Mouse (Mus musculus): ENCODE measurements around the gene Enox1. TPM values are rescaled to one million over a fixed set of nuclear protein-coding genes. Genes with fewer than 3 reads are reported as not detected.

The Enox1 gene
- polyA plus RNA-seq, 1 experiment from 2014 or later: 33.5 TPM

DNA sequence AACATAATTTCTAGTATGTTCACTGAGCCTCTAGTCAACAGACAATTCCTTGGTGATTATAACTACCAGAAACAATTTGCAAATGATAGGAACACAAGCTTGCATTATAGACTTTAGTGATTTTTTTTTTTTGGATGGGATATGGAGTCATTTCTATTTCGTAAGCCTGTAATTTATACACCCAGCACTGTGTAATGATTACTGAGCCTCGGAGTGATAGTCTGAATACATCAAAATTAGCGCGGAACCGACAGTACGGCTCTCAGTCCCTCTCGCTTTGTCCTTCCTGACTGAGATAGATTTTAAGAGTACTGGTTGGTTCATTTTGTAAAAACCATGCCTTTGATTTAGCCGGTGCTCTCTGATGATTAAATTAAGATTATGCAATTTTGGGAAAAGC, 322.1 kb downstream of the Enox1 start:
- no peak for ATAC-seq (ENCODE audit: low FRiP score)

DNA sequence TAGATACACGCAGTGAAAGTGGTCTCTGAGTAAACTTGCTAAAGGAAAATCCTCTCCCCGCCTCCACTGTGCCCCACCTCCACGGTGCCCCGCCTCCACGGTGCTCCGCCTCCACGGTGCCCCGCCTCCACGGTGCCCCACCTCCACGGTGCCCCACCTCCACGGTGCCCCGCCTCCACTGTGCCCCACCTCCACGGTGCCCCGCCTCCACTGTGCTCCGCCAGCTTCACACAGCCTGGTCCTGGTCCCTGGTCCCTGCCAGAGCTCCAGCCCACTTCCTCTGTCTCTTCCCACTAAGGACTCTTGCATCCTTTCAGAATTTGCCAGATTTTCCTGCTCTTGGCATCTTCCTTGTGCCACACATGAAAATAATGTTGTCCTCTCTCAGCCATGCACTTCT, 326.5 kb downstream of the Enox1 start:
- WGBS: 47% methylated on average over 15 of the region's 15 CpGs
- Histone ChIP-seq H3K4me3 (replicated peaks) (no peak overlapping the region), H3K36me3 (replicated peaks) (no peaks in the 10 kb centered on the region), H3K27me3 (no peaks in the 10 kb centered on the region), H3K9ac (no peak overlapping the region), H3K9me3 (no peaks in the 10 kb centered on the region), H3K27ac (no peak overlapping the region), H3K4me1 (peaks cover 14% of the 10 kb centered on the region; the same call in 1 of the 2 replicates), H3K4me2 (no peak overlapping the region)
- ATAC-seq (ENCODE audit: low FRiP score): no peak

More for the DNA sequence above, 322.1 kb downstream of the Enox1 start:
- H3K27me3 ChIP-seq: no peaks in the 10 kb centered on the region
- 85% methylated on average over 8 of the region's 8 CpGs for whole genome bisulfite sequencing
- 0 out of 2 replicates have a peak, but pooled peaks cover under 1% of the 10 kb centered on the region for H3K4me1 ChIP-seq
- no peak overlapping the region for H3K27ac ChIP-seq
- no peaks in the 10 kb centered on the region for H3K36me3 ChIP-seq (replicated peaks)
- H3K9ac ChIP-seq: no peak overlapping the region
- H3K4me3 ChIP-seq (replicated peaks): no peak overlapping the region
- no peak overlapping the region for H3K4me2 ChIP-seq
- H3K9me3 ChIP-seq: no peaks in the 10 kb centered on the region

DNA sequence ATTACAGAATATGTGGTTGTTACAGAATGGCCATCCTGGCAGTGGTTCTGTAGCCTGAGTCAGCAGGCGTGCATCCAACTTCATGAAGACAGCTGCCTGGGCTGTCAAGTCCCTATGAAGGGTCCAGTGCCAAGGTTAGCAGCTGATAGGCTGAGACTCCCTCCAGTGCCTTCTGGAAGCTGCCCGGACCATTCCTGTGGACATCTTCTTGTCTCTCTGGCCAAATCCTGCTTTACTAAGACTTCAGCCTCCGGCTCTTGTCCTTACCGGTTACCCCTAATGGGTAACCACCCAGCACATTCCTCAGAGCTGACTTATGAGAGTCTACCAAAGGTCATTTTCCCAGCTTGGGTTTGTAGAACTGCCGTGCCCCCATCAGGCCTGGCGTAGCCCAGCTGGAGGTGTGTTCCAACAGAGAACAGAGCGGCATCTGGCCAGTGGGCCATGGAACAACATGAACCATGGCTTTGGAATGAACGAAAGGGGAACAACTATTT, 328.4 kb downstream of the Enox1 start:
- WGBS: 89% methylated on average over 8 of the region's 8 CpGs
- Histone ChIP-seq H3K9me3 (no peaks in the 10 kb centered on the region), H3K4me3 (replicated peaks) (no peak overlapping the region), H3K27me3 (no peaks in the 10 kb centered on the region), H3K4me2 (no peak overlapping the region), H3K4me1 (peaks cover 14% of the 10 kb centered on the region; the same call in 1 of the 2 replicates), H3K9ac (no peak overlapping the region), H3K36me3 (replicated peaks) (no peaks in the 10 kb centered on the region; the same call in 1 of the 2 replicates), H3K27ac (no peak overlapping the region)
- no peak for ATAC-seq (ENCODE audit: low FRiP score)

DNA sequence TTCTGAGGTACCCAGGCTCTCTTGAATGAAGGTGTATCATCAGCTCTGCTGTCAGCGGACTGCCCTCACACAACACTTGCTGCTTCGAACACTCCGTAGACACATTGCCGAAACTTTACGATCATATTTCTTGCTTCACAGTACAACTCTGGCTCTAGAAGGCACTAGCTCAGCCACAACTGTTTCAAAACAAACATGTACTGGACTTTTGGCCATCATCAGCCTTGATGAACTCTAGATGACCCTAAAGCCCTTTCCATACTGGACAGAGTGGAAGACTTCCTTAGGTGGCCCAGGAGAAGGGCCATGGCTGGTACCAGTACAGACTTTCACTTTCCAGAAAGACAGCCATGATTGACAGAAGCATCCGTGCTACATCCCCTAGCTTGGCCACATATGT, 334.1 kb downstream of the Enox1 start:
- ATAC-seq (ENCODE audit: low FRiP score): no peak
- no peaks in the 10 kb centered on the region; the same call in 1 of the 2 replicates for H3K36me3 ChIP-seq (replicated peaks)
- H3K4me1 ChIP-seq: peaks cover 14% of the 10 kb centered on the region; the same call in 1 of the 2 replicates
- no peak overlapping the region for H3K4me3 ChIP-seq (replicated peaks)
- H3K9me3 ChIP-seq: no peaks in the 10 kb centered on the region
- H3K27me3 ChIP-seq: no peaks in the 10 kb centered on the region
- H3K4me2 ChIP-seq: no peak overlapping the region
- H3K27ac ChIP-seq: no peak overlapping the region
- 93% methylated on average over 6 of the region's 6 CpGs for WGBS
- no peak overlapping the region for H3K9ac ChIP-seq

DNA sequence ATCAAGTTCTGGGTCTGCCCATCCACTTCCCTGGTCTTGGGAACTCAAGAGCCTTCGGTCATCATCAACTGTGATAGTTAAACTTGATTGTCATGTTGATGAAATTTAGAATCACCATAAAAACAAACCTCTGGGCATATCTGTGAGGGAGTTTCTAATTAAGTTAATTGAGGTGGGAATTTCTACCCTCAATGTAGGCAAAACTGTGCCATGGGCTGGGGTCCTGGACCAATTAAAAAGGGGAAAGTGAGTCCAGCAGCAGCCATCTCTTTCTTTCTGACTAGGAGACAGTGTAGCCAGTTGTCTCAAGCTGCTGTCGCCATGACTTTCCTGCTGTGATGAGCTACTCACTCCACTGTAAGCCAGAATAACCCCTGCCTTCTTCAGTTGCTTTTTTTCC, 335.2 kb downstream of the Enox1 start:
- no peak for ATAC-seq (ENCODE audit: low FRiP score)
- 84% methylated on average over 2 of the region's 2 CpGs for WGBS
- Histone ChIP-seq H3K27me3 (no peaks in the 10 kb centered on the region), H3K9me3 (no peaks in the 10 kb centered on the region), H3K36me3 (replicated peaks) (no peaks in the 10 kb centered on the region; the same call in 1 of the 2 replicates), H3K4me1 (peaks cover 14% of the 10 kb centered on the region; the same call in 1 of the 2 replicates), H3K9ac (no peak overlapping the region), H3K4me2 (no peak overlapping the region), H3K4me3 (replicated peaks) (no peak overlapping the region), H3K27ac (no peak overlapping the region)

DNA sequence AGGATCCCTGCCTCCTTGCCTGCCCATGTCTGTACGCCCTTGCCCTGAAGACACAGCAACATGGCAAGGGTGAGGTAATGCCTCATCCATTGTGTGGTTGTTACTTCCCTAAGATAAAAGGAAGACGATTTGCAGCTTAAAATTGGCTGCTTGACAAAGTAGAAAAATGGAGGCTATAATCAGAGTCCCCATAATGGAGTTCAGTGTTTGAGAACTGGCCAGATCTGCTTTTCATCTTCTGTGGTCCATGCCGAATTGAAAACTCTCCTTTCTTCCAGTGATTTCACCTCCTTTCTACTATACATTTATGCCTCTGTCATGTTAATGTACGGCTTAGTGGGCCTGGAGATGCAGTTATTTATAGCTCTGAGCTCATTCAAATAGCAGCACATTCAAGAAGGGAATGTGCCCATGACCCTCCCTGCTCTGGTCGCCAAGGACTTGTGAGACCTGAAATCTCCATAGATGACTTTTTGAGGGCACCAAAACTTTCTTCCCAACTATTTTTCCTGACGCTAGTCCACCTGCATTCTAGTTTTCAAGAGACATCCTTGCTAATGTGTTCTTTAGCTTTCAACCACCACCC, 343.5 kb downstream of the Enox1 start:
- Histone ChIP-seq H3K9me3 (no peaks in the 10 kb centered on the region), H3K27me3 (no peaks in the 10 kb centered on the region), H3K27ac (0 out of 2 replicates have a peak overlapping the region, but pooled peaks have one; percentile 26), H3K4me3 (replicated peaks) (no peak overlapping the region), H3K4me2 (no peak overlapping the region), H3K9ac (no peak overlapping the region), H3K4me1 (peaks cover 20% of the 10 kb centered on the region), H3K36me3 (replicated peaks) (no peaks in the 10 kb centered on the region)
- WGBS: 38% methylated on average over 6 of the region's 6 CpGs
- peak; percentile 41; the same call in 1 of the 2 replicates for ATAC-seq (ENCODE audit: low FRiP score)

DNA sequence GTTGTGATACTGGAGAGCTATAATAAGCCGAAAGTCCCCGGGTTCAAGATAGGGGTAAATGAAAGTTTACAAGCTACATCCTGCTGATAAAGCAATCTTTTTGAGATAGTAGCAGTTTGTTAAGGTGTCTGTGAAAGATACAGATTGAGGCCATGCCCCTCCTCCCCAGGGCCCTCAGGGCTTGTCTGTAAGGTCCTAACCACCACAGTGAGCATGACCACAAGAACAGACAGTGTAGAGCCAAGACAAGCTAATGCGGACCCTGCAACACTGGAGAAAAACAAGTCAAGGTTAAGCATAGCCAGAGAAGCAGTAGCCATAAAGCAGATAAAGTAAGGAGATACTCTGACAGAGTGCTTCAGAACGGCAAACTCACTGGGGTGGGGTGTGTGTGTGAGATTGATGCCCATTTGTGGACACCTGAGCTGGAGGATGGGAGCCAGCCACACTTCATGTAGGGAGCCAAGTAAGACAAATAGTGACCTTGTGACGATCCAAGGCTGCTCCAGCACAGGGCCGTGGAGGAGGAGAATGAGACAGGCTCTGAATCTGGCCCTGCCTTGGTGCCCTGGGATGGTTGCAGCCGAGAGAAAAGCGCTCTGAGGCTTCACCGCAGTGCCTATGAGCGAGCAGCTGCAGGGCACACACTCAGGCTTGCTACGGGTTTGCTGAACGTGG, 348.0 kb downstream of the Enox1 start:
- WGBS: 77% methylated on average over 12 of the region's 12 CpGs
- ATAC-seq (ENCODE audit: low FRiP score): peak; percentile 44; the same call in 1 of the 2 replicates
- no peaks in the 10 kb centered on the region for H3K27me3 ChIP-seq
- H3K4me3 ChIP-seq (replicated peaks): no peak overlapping the region
- no peaks in the 10 kb centered on the region for H3K36me3 ChIP-seq (replicated peaks)
- H3K27ac ChIP-seq: no peak overlapping the region
- H3K9me3 ChIP-seq: no peaks in the 10 kb centered on the region
- no peak overlapping the region for H3K9ac ChIP-seq
- H3K4me1 ChIP-seq: peaks cover 17% of the 10 kb centered on the region
- no peak overlapping the region for H3K4me2 ChIP-seq

DNA sequence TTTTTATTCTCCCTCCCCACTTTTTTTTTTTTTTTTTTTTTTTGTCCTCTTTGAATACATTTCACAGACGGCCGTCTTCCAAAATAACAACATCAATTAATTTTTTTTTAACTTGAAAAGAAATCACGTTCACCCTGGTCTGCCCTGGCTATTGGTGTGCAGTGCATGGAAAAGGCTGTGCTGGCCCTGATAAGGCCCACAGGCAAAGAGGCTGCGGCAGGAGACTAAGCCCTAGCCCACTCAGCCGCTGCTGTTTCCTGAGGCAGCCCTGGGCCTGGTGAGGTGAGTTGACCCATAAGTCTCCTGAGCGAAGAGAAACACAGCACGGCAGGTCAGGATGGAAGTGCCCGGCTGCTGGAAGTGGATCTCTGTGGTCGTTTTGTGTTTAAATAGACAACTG, 349.8 kb downstream of the Enox1 start:
- Histone ChIP-seq H3K27ac (0 out of 2 replicates have a peak overlapping the region, but pooled peaks have one; percentile 6), H3K9me3 (no peaks in the 10 kb centered on the region), H3K4me3 (replicated peaks) (no peak overlapping the region), H3K4me2 (no peak overlapping the region), H3K4me1 (0 out of 2 replicates have a peak, but pooled peaks cover 8% of the 10 kb centered on the region), H3K27me3 (no peaks in the 10 kb centered on the region), H3K36me3 (replicated peaks) (no peaks in the 10 kb centered on the region), H3K9ac (no peak overlapping the region)
- ATAC-seq (ENCODE audit: low FRiP score): no peak
- 38% methylated on average over 9 of the region's 9 CpGs for WGBS

DNA sequence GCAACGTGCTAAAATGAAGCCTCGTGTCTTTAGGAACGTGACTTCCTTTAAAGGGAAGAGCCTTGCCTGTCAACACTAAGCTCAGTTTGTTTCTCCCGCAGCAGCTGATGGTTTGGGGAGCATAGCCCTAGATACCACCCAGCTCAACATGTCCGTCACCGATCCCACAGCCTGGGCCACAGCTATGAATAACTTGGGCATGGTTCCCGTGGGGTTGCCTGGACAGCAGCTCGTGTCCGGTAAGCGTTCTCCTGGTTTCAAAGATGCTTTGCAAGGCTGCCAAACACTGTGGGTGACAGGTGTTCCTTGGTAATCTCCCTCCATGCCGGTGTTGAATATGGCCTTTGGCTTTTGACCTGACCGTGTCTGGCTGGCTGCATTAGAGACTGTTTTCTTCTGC, 351.5 kb downstream of the Enox1 start:
- WGBS: 93% methylated on average over 12 of the region's 12 CpGs
- H3K27me3 ChIP-seq: no peaks in the 10 kb centered on the region

DNA sequence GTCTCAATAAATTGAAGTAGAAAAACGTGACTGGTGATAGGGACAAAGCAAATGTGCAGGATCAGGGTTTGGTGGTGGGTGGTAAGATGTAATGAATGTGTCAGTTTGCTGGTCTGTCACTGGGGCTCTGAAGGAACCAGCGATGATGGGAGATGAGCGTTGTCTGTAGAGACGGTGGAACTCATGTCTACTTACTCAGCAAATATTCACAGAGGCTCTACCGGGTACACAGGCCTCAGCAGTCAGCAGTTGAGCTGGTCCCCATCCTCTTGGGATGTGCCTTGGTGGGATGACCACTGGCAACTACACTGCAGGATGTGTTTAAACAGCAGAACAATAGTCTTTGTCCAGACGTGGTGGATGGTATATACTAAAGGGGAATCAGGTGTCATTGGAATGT, 352.5 kb downstream of the Enox1 start:
- Histone ChIP-seq H3K36me3 (replicated peaks) (0 out of 2 replicates have a peak, but pooled peaks cover 3% of the 10 kb centered on the region), H3K4me3 (replicated peaks) (no peak overlapping the region), H3K4me1 (0 out of 2 replicates have a peak, but pooled peaks cover 8% of the 10 kb centered on the region), H3K9ac (no peak overlapping the region), H3K4me2 (no peak overlapping the region), H3K9me3 (no peaks in the 10 kb centered on the region; the same call in 1 of the 2 replicates), H3K27me3 (no peaks in the 10 kb centered on the region), H3K27ac (no peak overlapping the region)
- 83% methylated on average over 6 of the region's 6 CpGs for WGBS
- no peak for ATAC-seq (ENCODE audit: low FRiP score)

More for the DNA sequence above, 351.5 kb downstream of the Enox1 start:
- Histone ChIP-seq H3K9ac (no peak overlapping the region), H3K4me2 (no peak overlapping the region), H3K9me3 (no peaks in the 10 kb centered on the region), H3K27ac (no peak overlapping the region), H3K4me3 (replicated peaks) (no peak overlapping the region), H3K36me3 (replicated peaks) (0 out of 2 replicates have a peak, but pooled peaks cover under 1% of the 10 kb centered on the region), H3K4me1 (0 out of 2 replicates have a peak, but pooled peaks cover 8% of the 10 kb centered on the region)
- ATAC-seq (ENCODE audit: low FRiP score): no peak

DNA sequence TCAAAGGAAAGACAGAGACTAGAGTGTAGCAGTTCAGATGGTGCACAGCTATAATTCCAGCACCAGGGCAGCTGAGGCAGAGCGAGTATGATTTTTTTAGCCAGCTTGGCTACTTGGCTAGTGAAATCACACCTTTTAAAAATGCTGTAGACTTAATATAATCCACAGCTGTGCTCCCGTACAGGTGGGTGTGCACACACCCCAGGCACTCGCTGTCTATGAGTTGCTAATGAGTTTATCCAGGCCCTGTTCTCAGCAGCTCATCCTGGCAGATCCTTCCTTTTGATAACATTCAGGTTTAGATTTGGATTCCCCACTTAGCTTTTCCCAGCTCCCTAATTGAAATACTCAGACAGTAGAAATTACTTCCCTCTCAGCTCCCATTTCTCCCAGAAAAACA, 353.4 kb downstream of the Enox1 start:
- 76% methylated on average over 3 of the region's 3 CpGs for WGBS
- Histone ChIP-seq H3K4me2 (no peak overlapping the region), H3K9ac (no peak overlapping the region), H3K27me3 (no peaks in the 10 kb centered on the region), H3K4me3 (replicated peaks) (no peak overlapping the region), H3K36me3 (replicated peaks) (0 out of 2 replicates have a peak, but pooled peaks cover 3% of the 10 kb centered on the region), H3K27ac (no peak overlapping the region), H3K9me3 (no peaks in the 10 kb centered on the region; the same call in 1 of the 2 replicates), H3K4me1 (0 out of 2 replicates have a peak, but pooled peaks cover 8% of the 10 kb centered on the region)
- ATAC-seq (ENCODE audit: low FRiP score): no peak

DNA sequence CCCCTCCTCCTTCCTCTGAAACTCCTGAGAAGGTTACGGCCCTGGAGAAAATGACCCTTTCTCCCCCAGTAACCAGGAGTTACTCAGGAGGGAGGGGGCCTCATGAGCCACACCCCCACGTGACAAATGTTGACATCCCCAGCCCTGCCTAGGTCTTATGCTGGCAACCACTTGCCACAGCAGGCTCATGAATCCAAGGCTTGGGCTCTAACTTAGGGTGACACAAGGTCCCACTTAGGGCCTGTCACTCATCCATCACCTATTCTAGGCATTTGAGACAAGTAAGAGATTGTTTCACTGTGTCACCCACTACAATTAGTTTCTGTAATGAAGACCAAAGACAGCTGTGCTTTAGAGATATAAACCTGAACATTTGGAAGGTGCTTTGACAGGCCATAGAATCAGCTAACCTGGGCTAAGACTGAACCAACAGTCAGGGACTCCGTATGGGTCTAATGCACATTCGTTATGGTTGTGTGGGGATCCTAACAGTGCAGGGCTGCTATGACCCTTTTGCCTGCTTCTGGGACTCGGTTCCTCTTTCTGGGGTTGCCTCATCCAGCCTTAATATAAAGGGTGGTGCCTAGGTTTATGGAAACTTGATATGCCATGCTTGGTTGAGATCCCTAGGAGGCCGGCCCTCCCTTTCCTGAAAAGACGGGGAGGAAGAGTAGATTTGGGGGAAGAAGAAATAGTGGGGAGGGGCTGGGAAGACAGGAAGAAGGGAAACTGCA, 354.7 kb downstream of the Enox1 start:
- no peak for ATAC-seq (ENCODE audit: low FRiP score)
- H3K9me3 ChIP-seq: no peaks in the 10 kb centered on the region; the same call in 1 of the 2 replicates
- H3K4me1 ChIP-seq: 0 out of 2 replicates have a peak, but pooled peaks cover 2% of the 10 kb centered on the region
- H3K9ac ChIP-seq: no peak overlapping the region
- no peaks in the 10 kb centered on the region for H3K27me3 ChIP-seq
- 0 out of 2 replicates have a peak, but pooled peaks cover 3% of the 10 kb centered on the region for H3K36me3 ChIP-seq (replicated peaks)
- 81% methylated on average over 7 of the region's 7 CpGs for WGBS
- H3K27ac ChIP-seq: no peak overlapping the region
- H3K4me2 ChIP-seq: no peak overlapping the region
- no peak overlapping the region for H3K4me3 ChIP-seq (replicated peaks)
